Mouse (Mus musculus): Measurements from ENCODE around the gene H3f3b.

- TF ChIP-seq CTCF (IDR thresholded peaks at IDR 0.05; ENCODE audit: extremely low read depth, insufficient read depth, insufficient read length, insufficient replicate concordance): no peak
- no peak for TF ChIP-seq POLR2A (IDR thresholded peaks at IDR 0.05; ENCODE audit: low read depth, low read length)
Measured at GRCm38 (mm10) chr11:115992098-115992497, 35.7 kb downstream of the H3f3b start.

Measured in spleen, adult 2 months (tissue).